Mouse (Mus musculus): Measurements from ENCODE around the gene Usp34. TPM values are rescaled to one million over a fixed set of nuclear protein-coding genes. Genes with fewer than 3 reads are reported as not detected.
"Not testable (repeated sequence)": the region's sequence is repeated elsewhere in the genome, so short reads cannot be mapped to it uniquely, and the experiment has no call there.

Usp34 gene
- polyA plus RNA-seq, 1 experiment from 2014 or later = 25.1 TPM

DNA sequence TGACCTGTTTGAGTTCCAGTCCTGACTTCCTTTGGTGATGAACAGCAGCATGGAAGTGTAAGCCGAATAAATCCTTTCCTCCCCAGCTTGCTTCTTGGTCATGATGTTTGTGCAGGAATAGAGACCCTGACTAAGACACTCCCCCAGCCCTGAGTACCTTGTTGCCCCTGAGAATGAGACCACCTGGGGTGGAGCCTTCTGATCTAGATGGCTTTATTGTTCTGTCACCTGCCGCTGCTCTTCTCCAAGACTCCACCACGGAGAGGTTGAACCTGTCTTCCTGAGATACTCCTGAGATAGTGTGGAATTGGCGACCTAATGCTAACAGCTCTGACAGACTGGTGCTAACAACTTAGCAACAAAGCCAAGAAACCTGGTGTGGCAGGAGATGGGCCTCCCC is 208.1 kb downstream of the Usp34 start:
- 38% methylated on average over 4 of the region's 4 CpGs for WGBS

GRCm38 (mm10) chr11:23515315-23515714 is 208.6 kb downstream of the Usp34 start:
- no peak for ATAC-seq (ENCODE audit: insufficient read depth, low FRiP score, low read depth)
- 76% methylated on average over 2 of the region's 2 CpGs for WGBS

More for the DNA sequence above, 208.1 kb downstream of the Usp34 start:
- H3K4me1 ChIP-seq; H3K9me3 ChIP-seq; H3K36me3 ChIP-seq; H3K9ac ChIP-seq; H3K4me3 ChIP-seq (replicated peaks); H3K4me2 ChIP-seq; H3K27me3 ChIP-seq (replicated peaks); ATAC-seq (ENCODE audit: insufficient read depth, low FRiP score, low read depth); H3K27ac ChIP-seq: not testable (repeated sequence)

GRCm38 (mm10) chr11:23518981-23519380 is 212.3 kb downstream of the Usp34 start:
- no peak overlapping the region for H3K4me2 ChIP-seq
- H3K36me3 ChIP-seq = no peaks in the 10 kb centered on the region
- no peaks in the 10 kb centered on the region for H3K4me1 ChIP-seq
- H3K27ac ChIP-seq = no peak overlapping the region
- no peaks in the 10 kb centered on the region for H3K9me3 ChIP-seq
- H3K27me3 ChIP-seq (replicated peaks) = no peaks in the 10 kb centered on the region
- ATAC-seq (ENCODE audit: insufficient read depth, low FRiP score, low read depth) = no peak
- WGBS = 73% methylated on average over 3 of the region's 3 CpGs
- no peak overlapping the region for H3K4me3 ChIP-seq (replicated peaks)
- H3K9ac ChIP-seq = no peak overlapping the region; the same call in 1 of the 2 replicates

More at GRCm38 (mm10) chr11:23515315-23515714, 208.6 kb downstream of the Usp34 start:
- Histone ChIP-seq H3K4me2 (no peak overlapping the region), H3K4me1 (no peaks in the 10 kb centered on the region), H3K9ac (no peak overlapping the region), H3K9me3 (no peaks in the 10 kb centered on the region), H3K27me3 (replicated peaks) (no peaks in the 10 kb centered on the region), H3K36me3 (no peaks in the 10 kb centered on the region), H3K27ac (no peak overlapping the region), H3K4me3 (replicated peaks) (no peak overlapping the region)

GRCm38 (mm10) chr11:23520473-23521205 is 213.9 kb downstream of the Usp34 start, which contains the start of gene 1700093K21Rik:
Gene 1700093K21Rik, minus strand, starts transcription at chr11:23521155.
- no peak for ATAC-seq (ENCODE audit: insufficient read depth, low FRiP score, low read depth)
- Histone ChIP-seq H3K27ac (no peak within 1 kb of the TSS), H3K9ac (no peak within 1 kb of the TSS), H3K9me3 (no peaks in the 10 kb centered on the region), H3K4me3 (replicated peaks) (no peak within 1 kb of the TSS), H3K36me3 (no peaks in the 10 kb centered on the region), H3K4me1 (no peaks in the 10 kb centered on the region), H3K4me2 (no peak within 1 kb of the TSS), H3K27me3 (replicated peaks) (no peaks in the 10 kb centered on the region)
- WGBS = 48% methylated on average over 5 of the region's 5 CpGs

GRCm38 (mm10) chr11:23537446-23537845 is 230.8 kb downstream of the Usp34 start:
- no peak for ATAC-seq (ENCODE audit: insufficient read depth, low FRiP score, low read depth)
- Histone ChIP-seq H3K27ac (no peak overlapping the region), H3K4me2 (no peak overlapping the region), H3K27me3 (replicated peaks) (no peaks in the 10 kb centered on the region), H3K4me3 (replicated peaks) (no peak overlapping the region), H3K4me1 (no peaks in the 10 kb centered on the region), H3K9ac (no peak overlapping the region), H3K9me3 (no peaks in the 10 kb centered on the region), H3K36me3 (no peaks in the 10 kb centered on the region)
- 73% methylated on average over 2 of the region's 2 CpGs for WGBS

Small RNA genes within 50 kb of the gene (microRNA-seq; reads per million reads assigned to microRNA genes)
- not detected for gene Gm47279

Other genes with a start within 250 kb of the Usp34 start
- 78.8 and 89.1 TPM in 2 replicates for gene Xpo1, start 50.9 kb upstream of the Usp34 start, polyA plus RNA-seq (2015; fragmentation: Nextera tagmentation; extraction: Ambion mirVana)
- 65.1 and 66.9 TPM in 2 replicates for gene Ahsa2, start 191.1 kb downstream of the Usp34 start, polyA plus RNA-seq (2015; fragmentation: Nextera tagmentation; extraction: Ambion mirVana)
- gene 1700093K21Rik, start 214.3 kb downstream of the Usp34 start, polyA plus RNA-seq (2015; fragmentation: Nextera tagmentation; extraction: Ambion mirVana) = not detected in 2 replicates

All from stomach, embryonic 15.5 days (tissue).